Mouse (Mus musculus) left cerebral cortex, adult 8-10 months (tissue): ENCODE measurements around the gene Mum1. TPM values are rescaled to one million over a fixed set of nuclear protein-coding genes. Genes with fewer than 3 reads are reported as not detected.

Experiments used
- DNase-seq, 2 experiments: peaks; one replicate each; pipeline ENCODE4 v3.0.0; 2022; ENCODE audit warnings: low spot score in 2 of 2
- microRNA-seq, 2 experiments: library from miRNA; unstranded; fragments of <30 nt; microRNA quantifications; one replicate each; pipeline ENCODE4 v1.2.0; 2022
- total RNA-seq, 4 experiments: library from RNA; stranded (reverse); gene quantifications; 2 replicates each; pipeline ENCODE4 v1.2.4; 2022

The Mum1 gene
- total RNA-seq, 4 experiments from 2014 or later = 41.9 to 51.7 (median 44.1) TPM

DNA sequence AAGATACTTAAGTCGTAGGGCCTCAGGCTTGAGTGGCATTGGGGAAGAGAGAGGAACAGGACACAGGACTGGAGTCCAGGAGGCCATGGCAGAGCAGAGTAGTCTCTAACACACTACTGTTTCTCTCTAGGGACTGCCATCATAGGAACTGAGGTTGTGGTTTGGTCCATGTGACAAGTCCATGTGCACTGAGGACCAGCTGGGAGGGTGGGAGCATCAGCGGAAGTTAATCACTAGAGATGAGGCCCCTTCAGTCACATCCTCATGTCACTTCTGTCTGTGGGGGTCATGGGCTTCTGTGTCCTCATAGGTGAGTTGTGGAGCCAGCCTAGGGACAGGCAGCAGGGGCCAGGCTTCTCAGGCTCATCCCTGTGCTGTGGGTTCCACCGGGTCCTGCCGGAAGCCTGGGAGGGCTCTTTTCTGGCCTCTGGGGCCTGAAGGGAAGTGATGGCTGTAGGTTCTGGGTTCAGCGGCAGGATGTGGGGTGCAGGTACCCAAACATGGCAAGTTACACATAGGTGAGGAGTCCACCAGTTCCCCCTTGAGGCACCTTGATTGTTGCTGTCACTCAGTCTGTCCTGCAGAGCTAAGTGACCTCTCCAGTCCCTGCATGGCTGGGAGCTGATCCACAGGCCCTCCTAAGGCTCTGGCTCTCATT lies 45.1 kb downstream of the Mum1 start:
- DNase-seq = no peak

DNA sequence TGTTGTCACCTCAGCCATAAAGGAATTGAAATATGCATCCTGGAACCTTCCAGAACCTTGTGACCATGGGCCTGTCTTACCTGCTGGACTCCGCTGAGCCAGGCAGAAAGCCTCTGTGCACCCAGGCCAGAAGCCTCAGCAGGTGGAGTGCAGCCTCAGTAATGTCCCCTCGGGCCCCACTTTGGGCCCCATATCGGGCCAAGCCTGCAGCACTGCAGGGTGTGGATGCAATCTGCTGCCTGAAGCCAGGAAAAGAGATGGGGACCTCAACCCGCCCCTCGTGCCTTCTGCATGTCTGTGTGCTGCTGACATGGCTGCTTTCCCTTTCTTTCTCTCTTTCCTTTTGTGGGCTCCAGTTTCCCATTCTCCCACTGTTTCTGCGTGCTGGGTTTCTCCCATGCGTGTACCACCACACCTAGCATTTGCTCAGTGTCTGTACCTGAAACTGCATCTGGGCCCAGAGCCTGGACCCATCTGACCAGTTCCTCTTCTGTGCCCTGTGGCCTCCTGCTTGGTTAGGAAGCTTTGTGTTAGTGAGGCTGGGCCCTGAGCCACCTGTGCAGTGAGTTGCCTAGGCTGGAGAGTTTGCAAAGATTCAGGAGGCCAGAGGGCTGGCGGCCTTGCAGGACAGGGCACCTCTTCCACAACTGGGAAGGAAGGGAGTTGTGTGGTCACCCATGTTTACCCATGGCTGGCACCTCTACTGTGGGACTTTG lies 45.8 kb downstream of the Mum1 start:
- DNase-seq = no peak

DNA sequence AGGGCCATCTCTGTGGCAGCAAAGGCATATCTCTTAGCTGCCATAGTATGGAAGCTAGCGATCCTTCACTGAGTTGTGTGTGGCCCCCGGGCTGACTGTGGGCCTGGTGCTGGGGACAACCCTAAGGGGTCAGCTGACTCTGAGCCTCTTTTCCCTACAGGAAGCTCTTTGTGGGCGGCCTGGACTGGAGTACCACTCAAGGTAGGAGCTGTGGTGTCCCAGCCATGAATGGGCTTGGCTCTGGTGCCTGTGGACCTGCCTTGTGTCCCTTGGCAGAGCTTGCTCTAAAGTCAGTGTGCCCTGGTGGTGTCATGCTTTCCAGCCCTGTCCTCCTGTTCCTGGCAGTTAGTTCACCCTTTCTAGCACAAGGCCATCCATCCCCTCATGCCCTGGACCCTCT lies 47.6 kb downstream of the Mum1 start:
- DNase-seq = no peak

DNA sequence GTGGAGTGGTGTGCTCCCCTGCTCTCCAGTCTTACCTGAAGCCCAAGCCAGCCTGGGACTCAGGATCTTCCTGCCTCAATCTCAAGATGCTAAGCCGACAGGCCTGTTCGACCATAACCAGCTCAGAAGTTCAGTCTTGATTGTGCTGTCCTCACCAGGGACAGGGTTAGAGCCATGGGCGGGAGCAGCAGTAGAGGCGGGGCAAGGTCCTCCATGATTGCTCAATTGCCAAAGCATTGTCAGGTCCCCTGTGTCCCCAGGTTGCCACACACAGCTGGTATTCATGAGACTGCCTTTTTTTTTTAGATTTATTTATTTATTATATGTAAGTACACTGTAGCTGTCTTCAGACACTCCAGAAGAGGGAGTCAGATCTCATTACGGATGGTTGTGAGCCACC lies 50.0 kb downstream of the Mum1 start:
- no peak for DNase-seq

DNA sequence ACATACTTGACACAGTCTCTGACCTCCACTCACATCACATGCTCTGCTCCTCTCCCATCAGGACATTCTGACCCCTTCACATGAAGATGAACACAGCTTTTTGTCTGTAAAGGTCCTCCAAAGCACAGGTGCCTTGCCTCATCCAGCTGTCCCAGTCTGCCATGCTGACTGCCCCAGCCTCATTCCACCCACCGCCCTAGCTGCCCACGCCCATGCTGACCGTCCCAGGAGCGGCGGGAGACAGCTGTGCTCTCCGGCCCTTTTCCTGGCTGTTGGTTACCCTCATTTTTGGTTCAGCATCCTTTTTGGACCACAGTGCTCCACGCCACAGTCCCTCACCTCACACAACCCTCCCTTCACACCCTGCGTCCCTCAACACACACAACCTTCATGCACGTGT lies 52.2 kb downstream of the Mum1 start:
- no peak for DNase-seq

DNA sequence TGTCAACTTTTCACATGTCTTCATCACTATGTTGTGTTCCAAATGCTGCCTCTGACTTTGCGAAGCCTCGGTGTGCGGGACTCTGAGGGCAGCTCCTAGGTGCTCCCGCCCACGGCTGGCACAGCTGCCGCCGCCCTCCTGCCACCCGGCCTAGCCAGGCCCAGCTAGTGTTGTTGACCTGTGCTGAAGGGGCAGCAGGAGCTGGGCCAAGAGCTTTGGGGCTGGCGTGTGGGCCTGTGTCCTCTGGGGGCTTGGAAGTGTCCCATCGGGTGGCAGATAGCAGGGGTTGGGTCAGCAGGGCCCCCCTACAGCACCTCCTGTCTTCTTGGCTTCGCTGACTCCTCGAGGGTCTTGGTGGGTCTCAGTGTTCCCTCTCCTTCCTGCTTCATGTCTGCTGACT lies 53.0 kb downstream of the Mum1 start:
- DNase-seq = no peak

DNA sequence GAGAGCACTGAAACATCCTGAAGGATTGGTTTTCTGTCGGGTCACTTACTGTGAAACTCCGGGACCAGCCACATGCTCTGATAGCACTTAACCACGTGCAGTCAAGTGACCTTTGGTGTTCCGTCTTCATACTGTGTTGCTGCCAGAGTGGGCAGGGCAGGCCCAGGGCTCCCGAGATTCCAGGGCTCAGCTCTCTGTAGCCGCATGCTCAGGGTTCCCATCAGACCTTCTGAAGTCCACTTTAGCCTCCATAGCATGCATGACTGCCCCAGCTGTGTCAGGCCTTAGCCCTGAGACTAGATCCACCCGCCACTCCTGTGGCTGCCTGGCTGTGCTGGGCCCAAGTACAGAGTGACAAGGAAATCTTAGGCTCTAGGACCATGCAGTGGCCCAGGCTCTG lies 55.1 kb downstream of the Mum1 start:
- no peak for DNase-seq

DNA sequence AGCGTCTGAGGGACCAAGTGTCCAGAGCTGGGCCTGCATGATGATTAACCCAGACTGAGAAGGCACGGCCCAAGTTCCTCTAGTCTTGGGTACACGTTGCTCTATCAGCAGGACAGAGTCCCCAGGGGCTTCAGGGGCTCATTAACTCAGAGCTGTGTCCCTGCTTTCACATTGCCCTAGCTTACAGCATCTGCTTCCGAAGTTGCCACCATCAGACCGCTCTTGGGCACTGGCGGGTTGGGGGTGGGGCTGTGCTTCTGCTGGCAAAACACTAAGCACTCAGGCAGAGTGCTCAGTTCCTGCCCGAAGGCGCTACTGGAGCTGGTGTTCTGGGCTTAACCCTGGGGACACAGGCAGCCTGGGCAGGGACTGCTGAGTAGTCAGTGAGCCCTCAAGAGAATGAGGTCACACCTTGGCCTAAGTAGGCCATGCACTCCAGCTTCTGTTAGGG lies 55.7 kb downstream of the Mum1 start:
- DNase-seq = no peak

DNA sequence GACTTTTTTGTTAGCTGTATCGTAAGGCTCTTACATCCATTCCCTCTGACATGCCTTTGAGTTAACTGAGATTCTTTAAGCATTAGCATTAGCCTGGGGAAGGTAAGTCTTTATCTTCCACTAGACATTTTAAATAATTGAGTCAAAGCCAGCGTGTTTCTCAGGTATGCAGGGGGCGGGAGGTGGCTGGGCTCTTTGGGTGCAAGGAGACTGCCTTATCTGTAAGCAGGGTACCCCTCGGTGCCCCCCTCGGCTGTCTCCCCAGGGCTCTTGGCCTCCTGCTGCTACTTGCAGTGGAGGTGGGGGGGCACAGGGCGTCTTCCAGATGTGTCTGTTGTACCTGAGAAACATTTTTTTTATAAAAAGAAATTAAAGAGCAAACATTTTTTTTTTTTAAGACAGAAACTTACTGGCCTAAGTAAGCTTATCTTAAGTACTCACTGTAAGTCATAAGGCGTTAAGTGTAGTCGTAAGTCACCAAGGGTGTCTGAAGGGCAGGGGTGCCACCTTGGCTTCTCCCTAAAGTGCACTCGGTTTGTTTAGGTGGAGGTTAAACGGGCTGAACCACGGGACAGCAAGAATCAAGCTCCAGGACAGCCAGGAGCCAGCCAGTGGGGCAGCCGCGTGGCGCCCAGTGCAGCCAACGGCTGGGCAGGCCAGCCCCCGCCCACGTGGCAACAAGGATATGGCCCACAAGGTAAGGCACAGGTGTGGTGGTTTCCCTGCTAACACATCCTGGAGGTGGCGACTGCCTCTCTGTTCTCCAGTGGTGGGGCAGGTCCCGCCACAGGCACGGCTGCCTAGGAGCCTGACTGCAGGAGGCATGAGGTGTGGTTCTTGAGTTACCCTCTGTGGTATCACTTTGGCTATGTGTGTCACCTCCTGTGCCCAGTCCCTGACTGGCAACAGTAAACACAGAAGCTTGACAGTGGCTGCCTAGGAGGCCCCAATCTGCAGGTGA lies 56.5 kb downstream of the Mum1 start:
- DNase-seq = no peak

DNA sequence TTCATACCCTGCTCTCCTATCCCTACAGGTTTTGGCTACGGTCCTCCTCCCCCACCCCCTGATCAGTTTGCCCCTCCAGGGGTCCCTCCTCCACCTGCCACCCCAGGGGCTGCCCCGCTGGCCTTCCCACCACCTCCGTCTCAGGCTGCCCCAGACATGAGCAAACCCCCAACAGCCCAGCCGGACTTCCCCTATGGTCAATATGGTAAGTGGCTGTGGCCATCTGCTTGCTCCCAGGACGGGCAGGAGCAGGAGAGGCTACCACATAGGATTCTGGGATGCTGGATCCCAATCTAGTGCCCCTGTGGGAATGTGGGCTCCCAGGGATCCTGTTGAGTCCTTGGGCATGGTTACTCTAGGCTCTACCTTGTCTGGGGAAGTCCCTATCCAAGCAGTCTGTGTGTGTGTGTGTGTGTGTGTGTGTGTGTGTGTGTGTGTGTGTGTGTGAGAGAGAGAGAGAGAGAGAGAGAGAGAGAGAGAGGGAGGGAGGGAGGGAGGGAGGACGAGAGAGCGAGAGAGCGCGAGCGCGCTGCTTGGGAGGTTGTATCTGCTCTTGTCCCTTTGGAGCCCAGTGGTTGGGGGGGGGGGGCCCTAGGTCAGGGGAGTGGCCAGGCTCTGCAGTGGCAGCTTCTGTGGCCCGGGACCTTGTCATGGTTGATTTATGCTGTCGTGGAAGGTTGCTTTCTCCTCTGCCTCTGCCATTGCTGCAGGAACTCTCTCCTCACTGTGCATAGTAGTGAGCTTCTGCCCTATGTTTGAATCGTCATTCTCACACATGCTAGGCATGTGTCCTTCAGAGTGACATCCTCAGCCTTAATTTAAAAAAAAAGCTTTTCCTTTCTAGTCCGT lies 59.2 kb downstream of the Mum1 start:
- DNase-seq = no peak

DNA sequence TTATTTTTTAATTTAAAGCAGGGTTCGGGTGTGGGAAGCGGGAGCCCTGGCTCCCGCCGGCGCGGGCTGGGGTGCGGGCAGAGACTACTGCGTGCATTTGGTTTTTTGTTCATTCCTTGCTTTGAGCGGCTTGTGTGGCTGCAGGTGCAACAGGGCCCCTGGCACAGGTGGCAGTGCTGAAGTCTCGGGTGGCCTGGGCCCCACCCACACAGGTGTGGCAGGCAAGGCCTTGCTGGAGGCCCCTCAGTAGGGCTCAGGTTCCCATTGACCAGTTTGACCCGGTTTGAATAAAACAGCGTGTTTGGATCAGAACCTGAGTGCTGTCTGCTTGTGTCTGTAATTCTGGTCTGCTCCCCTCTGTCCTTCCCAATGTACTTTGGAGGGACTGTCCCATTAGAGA lies 61.9 kb downstream of the Mum1 start:
- DNase-seq = no peak

DNA sequence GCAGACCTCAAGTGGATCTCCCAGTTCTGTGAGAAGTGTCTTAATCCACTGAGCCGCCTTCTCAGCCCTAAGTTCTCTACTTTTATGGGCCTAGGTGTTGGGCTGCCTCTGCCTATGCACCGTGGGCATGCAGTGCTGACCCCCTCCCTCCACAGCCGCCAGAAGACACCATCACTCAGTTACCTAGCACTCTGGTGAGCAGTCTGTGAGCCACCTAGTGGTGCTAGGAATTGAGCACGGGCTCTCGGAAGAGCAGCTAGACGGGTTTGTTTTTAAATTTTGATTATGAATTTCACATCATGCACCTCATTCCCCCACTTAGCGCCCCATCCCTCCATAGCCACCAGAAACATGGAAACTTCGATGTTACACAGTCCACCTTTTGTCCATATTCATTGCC lies 62.4 kb downstream of the Mum1 start:
- DNase-seq = no peak

DNA sequence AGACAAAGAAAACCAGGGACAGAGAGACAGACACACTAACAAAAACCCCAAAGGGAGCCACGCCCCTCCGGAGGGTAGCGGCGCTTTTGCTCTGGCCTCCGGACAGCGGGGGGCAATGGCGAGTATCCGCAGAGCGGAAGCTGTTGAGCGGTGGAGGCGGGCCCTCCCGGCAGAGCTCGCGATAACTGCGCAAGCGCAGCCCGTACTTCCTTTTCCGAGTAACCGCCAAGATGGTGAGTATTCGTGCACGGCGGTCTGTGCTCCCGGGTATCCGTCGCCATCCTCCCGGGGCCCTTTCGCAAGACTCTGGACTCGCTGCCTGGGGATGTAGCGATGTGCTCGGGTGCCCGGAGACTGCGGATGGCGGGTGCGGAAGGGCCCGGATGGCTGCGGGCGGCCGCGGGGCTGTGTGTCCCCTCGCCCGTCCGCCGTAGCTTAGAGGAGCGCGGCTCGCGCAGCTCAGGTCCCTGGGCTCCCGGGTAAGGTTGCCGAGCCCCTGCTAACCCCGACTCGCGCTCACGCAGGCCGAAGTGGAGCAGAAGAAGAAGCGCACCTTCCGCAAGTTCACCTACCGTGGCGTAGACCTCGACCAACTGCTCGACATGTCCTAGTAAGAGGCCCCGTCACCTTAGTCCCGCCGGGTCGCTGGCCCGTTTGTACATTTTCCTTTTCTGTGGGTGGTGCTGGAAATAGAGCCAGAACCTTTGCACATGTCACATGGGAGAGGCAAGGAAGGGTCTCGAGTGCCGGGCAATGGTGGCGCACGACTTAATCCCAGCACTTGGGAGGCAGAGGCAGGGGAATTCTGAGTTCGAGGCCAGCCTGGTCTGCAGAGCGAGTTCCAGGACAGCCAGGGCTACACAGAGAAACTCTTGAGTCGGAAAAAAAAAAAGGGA lies 66.3 kb downstream of the Mum1 start, which contains the start of gene Rps15:
Gene Rps15 (plus strand): TSS at position 203 of the 896 bp plus-strand sequence.
- DNase-seq = peak; percentile 81 to 91

DNA sequence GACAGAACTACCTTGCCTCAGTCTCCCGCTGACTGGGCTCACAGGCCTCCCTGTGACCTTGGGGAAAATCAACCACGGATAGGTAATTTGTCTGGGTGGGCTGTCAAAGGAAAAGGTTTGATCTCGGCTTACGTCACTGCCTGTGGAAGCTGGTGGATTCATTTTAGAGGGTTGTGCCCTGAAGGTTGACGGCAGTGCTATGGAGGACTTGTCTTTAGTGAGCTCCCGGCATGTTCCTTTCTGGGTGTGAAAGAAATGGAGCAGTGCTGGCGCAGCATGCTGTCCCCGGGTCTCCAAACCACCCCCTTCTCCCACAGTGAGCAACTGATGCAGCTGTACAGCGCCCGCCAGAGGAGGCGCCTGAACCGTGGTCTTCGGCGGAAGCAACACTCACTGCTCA lies 67.1 kb downstream of the Mum1 start:
- no peak for DNase-seq

Small RNA genes within 50 kb of the gene (microRNA-seq; reads per million reads assigned to microRNA genes)
- gene Mir6911 = 0.63 to 2.4 reads per million in 2 experiments

Other genes starting within 250 kb of the Mum1 start
- gene Tmem259, start 242.1 kb upstream of the Mum1 start, total RNA-seq = 100 to 1,000 TPM; 105 to 117 (median 113) TPM
- 1 to 10 TPM; 5.4 to 6.7 (median 6.3) TPM for gene Cnn2, start 237.8 kb upstream of the Mum1 start, total RNA-seq
- 10 to 100 TPM; 11.0 to 12.3 (median 12.0) TPM for gene Abca7, start 229.9 kb upstream of the Mum1 start, total RNA-seq
- 1 to 10 TPM; 3.6 to 9.6 (median 6.0) TPM for gene Arhgap45, start 209.8 kb upstream of the Mum1 start, total RNA-seq
- gene Polr2e, start 186.6 kb upstream of the Mum1 start, total RNA-seq = 10 to 100 TPM; 64.7 to 80.4 (median 72.9) TPM
- 100 to 1,000 TPM; 472 to 551 (median 538) TPM for gene Gpx4, start 179.3 kb upstream of the Mum1 start, total RNA-seq
- gene Sbno2, start 120.9 kb upstream of the Mum1 start, total RNA-seq = 10 to 100 TPM; 16.2 to 32.0 (median 20.3) TPM
- 100 to 1,000 TPM; 102 to 111 (median 109) TPM for gene Stk11, start 110.6 kb upstream of the Mum1 start, total RNA-seq
- 100 to 1,000 TPM; 306 to 342 (median 330) TPM for gene Atp5d, start 87.8 kb upstream of the Mum1 start, total RNA-seq
- gene Cbarp, start 85.6 kb upstream of the Mum1 start, total RNA-seq = 100 to 1,000 TPM; 328 to 363 (median 358) TPM
- gene Midn, start 78.2 kb upstream of the Mum1 start, total RNA-seq = 10 to 100 TPM; 48.5 to 76.4 (median 64.1) TPM
- 100 to 1,000 TPM; 124 to 159 (median 143) TPM for gene Cirbp, start 60.4 kb upstream of the Mum1 start, total RNA-seq
- gene 1600002K03Rik, start 53.5 kb upstream of the Mum1 start, total RNA-seq = 1 to 10 TPM; 4.1 to 6.0 (median 5.5) TPM
- gene Efna2, start 47.0 kb upstream of the Mum1 start, total RNA-seq = 1 to 10 TPM; 6.8 to 9.1 (median 7.7) TPM
- gene Ndufs7, start 22.7 kb downstream of the Mum1 start, total RNA-seq = 100 to 1,000 TPM; 214 to 225 (median 218) TPM
- 10 to 100 TPM; 28.8 to 33.6 (median 31.1) TPM for gene Gamt, start 34.6 kb downstream of the Mum1 start, total RNA-seq
- gene Dazap1, start 35.1 kb downstream of the Mum1 start, total RNA-seq = 10 to 100 TPM; 76.4 to 90.1 (median 83.5) TPM
- 1,000 to 10,000 TPM in 1 of 4 experiments, 100 to 1,000 TPM in 3; 922 to 1,007 (median 961) TPM for gene Rps15, start 66.0 kb downstream of the Mum1 start, total RNA-seq
- gene Apc2, start 69.5 kb downstream of the Mum1 start, total RNA-seq = 100 to 1,000 TPM; 107 to 125 (median 116) TPM
- gene 2310011J03Rik, start 94.1 kb downstream of the Mum1 start, total RNA-seq = 10 to 100 TPM; 25.7 to 29.0 (median 27.3) TPM
- 10 to 100 TPM in 1 of 4 experiments, 1 to 10 TPM in 3; 6.7 to 10.2 (median 8.3) TPM for gene Pcsk4, start 103.1 kb downstream of the Mum1 start, total RNA-seq
- 10 to 100 TPM; 12.0 to 14.8 (median 13.6) TPM for gene Reep6, start 103.5 kb downstream of the Mum1 start, total RNA-seq
- gene Adamtsl5, start 122.0 kb downstream of the Mum1 start, total RNA-seq = 10 to 100 TPM; 10.7 to 12.1 (median 11.5) TPM
- 10 to 100 TPM; 27.8 to 29.4 (median 28.7) TPM for gene Plk5, start 130.0 kb downstream of the Mum1 start, total RNA-seq
- 10 to 100 TPM; 18.9 to 20.3 (median 19.6) TPM for gene Mex3d, start 161.2 kb downstream of the Mum1 start, total RNA-seq
- 100 to 1,000 TPM; 146 to 152 (median 149) TPM for gene Mbd3, start 173.1 kb downstream of the Mum1 start, total RNA-seq
- 100 to 1,000 TPM; 332 to 408 (median 366) TPM for gene Uqcr11, start 180.4 kb downstream of the Mum1 start, total RNA-seq
- 10 to 100 TPM; 27.7 to 32.6 (median 31.4) TPM for gene Tcf3, start 207.2 kb downstream of the Mum1 start, total RNA-seq